Mouse (Mus musculus): Measurements from ENCODE around the gene Frmd5.

DNA sequence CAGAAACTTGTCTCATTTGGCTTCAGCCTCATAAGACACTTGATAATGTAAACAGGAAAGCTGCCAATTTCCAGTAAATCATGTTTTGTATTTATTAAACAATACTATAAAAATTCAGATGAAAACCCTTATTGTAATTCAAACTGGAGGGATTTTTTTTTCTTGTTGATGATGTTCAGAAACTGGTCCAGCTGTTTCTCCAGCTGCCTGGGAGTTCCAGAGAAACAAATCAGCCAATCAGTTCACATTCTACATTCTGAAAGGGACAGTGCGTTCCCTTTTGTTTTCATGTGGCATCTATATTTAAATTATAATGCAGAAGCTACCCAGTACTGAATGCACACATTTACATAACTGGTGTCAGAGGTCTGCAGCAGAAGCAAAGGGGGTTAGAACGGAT is 19.3 kb upstream of the Frmd5 start:
- TF ChIP-seq CTCF (IDR thresholded peaks at IDR 0.05; ENCODE audit: extremely low read depth, insufficient read depth, insufficient read length, insufficient replicate concordance) (no peak), POLR2A (IDR thresholded peaks at IDR 0.05; ENCODE audit: low read depth, low read length) (no peak)

Data from spleen, adult 2 months (tissue).